Mouse (Mus musculus): ENCODE data around the gene Ano10.

The Ano10 gene

GRCm38 (mm10) chr9:122157079-122157441, 137.2 kb downstream of the Ano10 start:
- DNase-seq (ENCODE audit: low read depth, low spot score) = no peak

DNA sequence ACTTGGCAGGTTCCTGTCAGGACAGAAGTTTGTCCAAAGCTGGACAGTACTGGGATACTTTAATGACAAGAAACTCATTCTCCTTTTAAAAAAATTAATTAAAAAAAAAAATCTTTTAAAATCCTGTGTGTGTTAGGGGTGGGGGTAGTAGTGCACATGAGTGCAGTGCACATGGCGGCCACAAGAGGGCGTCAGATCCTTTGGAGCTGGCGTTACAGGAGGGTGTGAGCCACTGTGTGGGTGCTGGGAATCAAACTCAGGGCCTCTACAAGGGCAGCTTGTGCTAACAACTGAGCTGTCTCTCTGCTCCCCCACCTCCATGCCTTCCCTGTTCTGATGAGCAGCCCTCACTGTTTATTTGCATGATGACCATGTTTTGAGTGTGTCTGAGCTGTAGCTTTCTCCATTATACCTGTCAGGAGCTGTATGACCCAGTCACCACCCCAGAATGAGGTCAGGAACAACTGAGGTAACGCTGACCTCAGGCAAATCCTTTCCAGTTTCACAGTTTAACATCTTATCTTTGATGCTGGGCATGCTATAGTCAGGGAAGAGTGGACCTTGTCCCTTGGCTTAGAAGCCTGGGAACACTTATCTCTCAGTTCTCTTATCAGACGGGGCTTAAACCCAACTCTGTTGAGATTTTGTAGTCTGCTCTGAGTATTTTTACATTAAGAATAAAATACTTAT, 137.7 kb downstream of the Ano10 start:
- DNase-seq (ENCODE audit: low read depth, low spot score) = no peak

DNA sequence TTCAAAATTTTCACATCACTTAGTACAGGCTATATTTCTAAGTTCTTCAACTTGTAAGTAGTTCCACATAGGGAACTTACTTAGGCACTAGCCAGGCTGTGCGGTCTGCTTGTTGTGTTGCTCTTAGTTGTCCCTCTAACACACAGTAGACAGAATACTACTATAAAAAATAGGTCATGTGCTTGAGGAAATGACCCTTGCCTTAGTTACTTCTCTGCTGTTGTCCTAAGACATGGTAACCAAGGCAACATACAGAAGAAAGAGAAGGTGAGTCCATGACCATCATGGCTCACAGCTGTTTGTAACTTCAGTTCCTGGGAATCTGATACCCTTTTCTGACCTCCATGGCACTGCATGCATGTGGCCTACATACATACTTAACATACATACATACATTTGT, 139.0 kb downstream of the Ano10 start:
- DNase-seq (ENCODE audit: low read depth, low spot score) = no peak

GRCm38 (mm10) chr9:122153436-122153835, 140.8 kb downstream of the Ano10 start:
- DNase-seq (ENCODE audit: low read depth, low spot score) = no peak

DNA sequence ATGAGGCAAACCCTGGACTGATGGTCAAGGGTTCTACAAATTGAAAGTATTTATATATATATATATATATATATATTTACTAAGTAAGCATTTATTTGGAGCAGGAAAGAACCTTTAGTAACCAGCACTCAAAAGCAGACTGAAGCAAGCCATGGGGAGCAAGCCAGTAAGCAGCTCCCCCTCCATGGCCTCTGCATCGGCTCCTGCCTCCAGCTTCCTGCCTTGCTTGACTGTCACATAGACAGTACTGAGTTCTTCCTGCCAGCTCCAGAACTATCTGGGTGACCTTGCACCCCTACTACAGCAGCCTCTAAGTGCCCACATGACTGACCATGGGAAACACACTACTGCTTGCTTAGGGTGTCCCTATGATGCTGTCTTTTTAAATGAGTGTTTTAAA, 141.7 kb downstream of the Ano10 start:
- DNase-seq (ENCODE audit: low read depth, low spot score) = no peak

DNA sequence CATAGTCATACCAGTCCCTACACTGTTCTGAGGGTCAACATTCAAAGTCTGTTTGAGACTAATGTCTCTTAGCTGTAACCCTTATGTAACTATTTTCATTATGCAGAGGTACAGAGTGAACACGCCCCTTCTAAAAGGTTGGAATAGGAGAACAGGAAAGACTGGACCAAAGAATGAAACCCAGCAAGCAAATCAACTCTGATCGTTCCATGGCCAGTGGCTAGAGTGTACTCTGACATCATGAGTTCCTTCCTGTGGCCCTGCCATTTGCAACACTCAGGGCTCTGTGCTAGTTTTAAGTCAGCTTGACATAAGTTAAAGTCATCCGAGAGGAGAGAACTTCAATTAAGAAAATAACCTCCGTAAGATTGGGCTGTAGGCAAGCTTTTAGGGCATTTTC, 142.2 kb downstream of the Ano10 start:
- DNase-seq (ENCODE audit: low read depth, low spot score) = no peak

DNA sequence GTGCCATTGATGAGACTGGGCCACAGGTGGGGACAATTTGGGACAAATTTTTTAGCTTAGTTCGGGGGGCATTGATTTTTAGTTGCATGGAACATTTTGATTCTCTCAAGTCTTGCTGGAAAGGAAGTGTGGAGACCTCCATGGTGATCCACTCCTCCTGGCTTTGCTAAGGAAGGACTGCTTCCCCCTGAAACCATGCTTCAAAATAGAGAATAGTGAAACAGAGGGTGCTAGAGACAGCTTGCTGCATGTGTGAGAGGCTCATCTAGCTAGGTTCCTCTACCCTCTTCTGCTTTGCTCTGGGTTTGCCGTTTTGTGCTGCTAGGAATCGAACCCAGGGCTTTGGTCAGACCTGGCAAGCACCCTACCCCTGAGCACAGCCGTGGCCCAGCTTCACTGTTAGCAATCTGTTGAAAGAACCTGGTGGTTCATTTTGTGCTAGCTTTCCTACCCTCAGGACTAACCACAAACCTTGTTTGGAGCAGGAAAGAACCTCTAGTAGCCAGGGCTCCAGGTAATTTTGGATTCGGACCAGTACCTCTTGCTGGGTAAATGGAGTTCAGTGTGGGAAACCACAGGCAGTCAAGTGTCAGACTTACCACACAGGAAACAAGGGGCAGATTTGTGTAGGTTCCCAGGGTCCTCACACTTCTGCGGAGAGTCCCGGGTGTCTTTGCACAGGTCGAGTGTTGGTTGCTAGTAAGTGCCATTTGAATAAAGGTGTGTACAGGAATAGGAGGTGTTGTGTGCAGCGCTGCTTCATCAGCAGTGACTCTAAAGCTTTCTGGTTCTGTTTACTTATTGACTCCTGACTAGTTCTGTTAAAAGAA, 144.0 kb downstream of the Ano10 start:
- no peak for DNase-seq (ENCODE audit: low read depth, low spot score)

DNA sequence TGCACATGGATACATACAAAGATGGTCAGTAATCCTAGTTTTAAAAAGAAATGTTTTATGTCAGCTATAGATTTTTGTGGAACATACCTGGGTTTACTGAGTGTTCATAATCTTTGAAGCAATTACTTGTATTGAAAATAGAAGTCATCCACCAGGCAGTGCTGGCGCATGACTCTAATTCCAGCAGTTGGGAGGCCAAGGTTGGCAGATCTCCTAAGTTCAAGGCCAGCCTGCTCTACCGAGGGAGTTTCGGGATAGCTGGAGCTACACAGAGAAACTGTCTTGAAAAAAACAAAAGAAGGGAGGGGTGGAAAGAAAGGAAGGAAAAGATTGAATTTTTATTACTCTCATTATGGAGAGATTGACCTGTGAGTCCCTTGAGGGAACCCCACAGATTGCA, 145.9 kb downstream of the Ano10 start:
- DNase-seq (ENCODE audit: low read depth, low spot score) = no peak

- DNase-seq (ENCODE audit: low read depth, low spot score) = no peak
These were observed 147.9 kb downstream of the Ano10 start for GRCm38 (mm10) chr9:122146124-122146870.

DNA sequence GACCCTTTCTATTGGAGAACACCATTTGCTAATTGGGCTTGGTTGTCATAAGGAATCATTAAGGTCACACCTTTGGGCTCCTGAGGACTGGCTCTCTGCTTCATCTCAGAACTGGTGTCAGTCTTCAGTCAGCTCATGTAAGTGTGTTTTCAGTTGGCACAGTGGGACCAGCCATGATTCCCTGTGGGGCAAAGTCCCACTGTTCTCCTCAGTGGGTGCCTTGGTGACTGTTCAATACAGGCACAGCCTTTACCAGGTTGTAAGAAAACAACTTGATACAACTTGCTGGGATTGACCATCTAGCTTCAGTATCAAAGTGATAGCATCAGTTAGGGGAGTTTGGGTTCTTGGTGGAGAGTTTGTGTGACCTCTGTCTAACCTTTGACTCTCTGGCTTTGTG, 148.5 kb downstream of the Ano10 start:
- DNase-seq (ENCODE audit: low read depth, low spot score) = no peak

GRCm38 (mm10) chr9:122144776-122145175, 149.4 kb downstream of the Ano10 start:
- no peak for DNase-seq (ENCODE audit: low read depth, low spot score)

DNA sequence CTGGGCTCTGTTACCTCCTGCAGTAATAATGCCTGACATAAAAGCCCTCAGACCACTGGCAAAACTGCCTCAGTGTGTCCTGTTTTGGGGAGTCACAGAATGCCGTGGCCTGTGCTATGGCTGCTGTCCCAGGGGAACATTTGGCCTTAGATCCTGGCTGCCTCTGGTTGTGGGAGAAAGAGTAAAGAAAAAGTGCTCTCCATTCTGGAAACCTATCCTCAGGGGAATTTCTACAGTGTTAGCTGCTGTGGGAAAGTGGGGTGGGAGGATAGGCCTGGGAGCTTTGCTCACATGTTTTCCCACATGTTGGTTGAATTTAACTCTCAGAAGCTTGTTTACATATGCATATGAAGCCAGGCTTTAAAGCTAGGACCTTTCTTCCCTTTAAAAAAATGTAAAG, 151.0 kb downstream of the Ano10 start:
- no peak for DNase-seq (ENCODE audit: low read depth, low spot score)

DNA sequence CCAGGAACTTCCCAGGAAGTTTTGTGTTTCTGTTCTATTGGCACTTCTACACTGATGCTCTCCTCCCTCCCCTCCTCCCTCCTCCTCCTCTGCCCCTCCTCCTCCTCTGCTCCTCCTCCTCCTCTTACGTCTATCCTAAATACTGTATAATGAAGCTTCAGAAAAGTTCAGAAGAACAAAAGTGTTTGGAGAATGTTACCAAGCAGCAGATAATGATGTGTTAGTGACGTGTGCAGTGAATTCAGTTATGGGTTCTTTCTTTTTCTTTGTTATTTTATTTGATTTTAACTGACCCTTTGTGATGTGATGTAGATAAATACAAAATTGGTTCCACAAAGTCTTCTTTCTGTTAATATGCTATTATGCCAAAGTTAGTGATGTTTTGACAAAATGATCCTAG, 155.0 kb downstream of the Ano10 start:
- DNase-seq (ENCODE audit: low read depth, low spot score) = no peak

DNA sequence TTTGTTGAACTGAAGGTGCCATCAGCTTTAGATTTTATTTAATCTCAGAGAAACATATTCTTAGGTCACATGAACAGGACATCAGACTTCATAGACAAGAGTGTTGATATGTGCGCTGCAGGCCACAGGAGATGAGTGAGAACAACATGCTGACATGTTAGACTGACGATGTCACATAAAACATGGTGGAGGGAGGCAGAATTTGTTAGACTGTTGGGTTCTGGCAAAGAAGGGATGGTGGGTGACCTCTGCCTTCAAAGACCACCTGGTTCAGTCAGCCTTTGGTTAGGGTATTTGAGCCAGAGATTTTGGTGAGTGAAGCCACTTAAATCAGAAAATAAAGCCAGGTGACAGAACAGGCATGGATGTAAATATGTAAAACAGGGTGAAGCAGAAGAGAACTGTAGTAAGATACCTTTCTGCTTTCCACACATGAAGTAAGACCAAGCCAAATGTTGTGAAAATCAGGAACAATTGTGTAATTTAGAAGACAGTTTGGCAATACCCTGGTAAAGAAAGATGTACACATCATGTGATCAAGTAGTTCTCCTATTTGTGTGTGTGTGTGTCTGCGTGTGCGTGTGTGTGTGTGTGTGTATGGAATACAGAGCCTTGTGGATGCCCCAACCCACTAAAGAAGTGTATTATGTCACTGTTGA, 155.7 kb downstream of the Ano10 start:
- no peak for DNase-seq (ENCODE audit: low read depth, low spot score)

GRCm38 (mm10) chr9:122137960-122138359, 156.3 kb downstream of the Ano10 start:
- DNase-seq (ENCODE audit: low read depth, low spot score) = no peak

GRCm38 (mm10) chr9:122135885-122136170, 158.4 kb downstream of the Ano10 start:
- no peak for DNase-seq (ENCODE audit: low read depth, low spot score)

- DNase-seq (ENCODE audit: low read depth, low spot score) = no peak
These were observed 158.9 kb downstream of the Ano10 start for GRCm38 (mm10) chr9:122135095-122135884.

DNA sequence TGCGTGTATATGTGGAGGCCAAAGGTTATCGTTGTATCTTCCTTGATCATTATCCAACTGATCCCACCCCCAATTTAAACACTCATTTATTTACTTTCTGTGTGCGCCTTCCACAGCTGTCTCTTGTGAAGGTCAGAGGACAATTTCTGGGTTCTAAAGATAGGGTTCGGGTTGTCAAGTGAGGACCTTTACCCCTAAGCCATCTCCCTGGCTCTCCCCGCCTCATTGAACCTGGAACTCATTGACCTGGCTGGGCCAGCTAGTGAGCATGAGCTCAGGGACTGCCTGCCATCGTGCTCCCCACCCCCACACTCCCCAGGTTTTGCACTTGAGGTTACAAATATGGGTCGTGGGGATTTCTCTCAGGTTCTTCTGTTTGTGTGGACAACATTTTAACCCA, 162.1 kb downstream of the Ano10 start:
- no peak for DNase-seq (ENCODE audit: low read depth, low spot score)

GRCm38 (mm10) chr9:122130666-122131065, 163.6 kb downstream of the Ano10 start:
- no peak for DNase-seq (ENCODE audit: low read depth, low spot score)

GRCm38 (mm10) chr9:122128686-122129085, 165.5 kb downstream of the Ano10 start:
- DNase-seq (ENCODE audit: low read depth, low spot score) = no peak

- no peak for DNase-seq (ENCODE audit: low read depth, low spot score)
These were observed 166.9 kb downstream of the Ano10 start for GRCm38 (mm10) chr9:122127271-122127785.

Measured in brain, embryonic 18.5 days (tissue).